Mouse (Mus musculus) gastrocnemius, postnatal 14 days (tissue): ENCODE results near the gene Tbc1d22a. TPM values are rescaled to one million over a fixed set of nuclear protein-coding genes. Genes with fewer than 3 reads are reported as not detected.

Experiments used
- DNase-seq: peaks from one replicate; pipeline ENCODE4 v3.0.0; 2021; ENCODE audit warnings: mixed read lengths
- intact Hi-C: fragments of 180-260 bp; cut with DNase I; formaldehyde crosslinking; loops from one replicate; pipeline ENCODE4 v1.15.1; 2025; ENCODE audit warnings: low total_unique reads
- total RNA-seq, 2 experiments: library from RNA; stranded (reverse); gene quantifications; 2 replicates each; pipeline ENCODE4 v1.2.3; 2021

The Tbc1d22a gene
- total RNA-seq, 2 experiments from 2014 or later = 10.4 to 11.9 TPM

DNA sequence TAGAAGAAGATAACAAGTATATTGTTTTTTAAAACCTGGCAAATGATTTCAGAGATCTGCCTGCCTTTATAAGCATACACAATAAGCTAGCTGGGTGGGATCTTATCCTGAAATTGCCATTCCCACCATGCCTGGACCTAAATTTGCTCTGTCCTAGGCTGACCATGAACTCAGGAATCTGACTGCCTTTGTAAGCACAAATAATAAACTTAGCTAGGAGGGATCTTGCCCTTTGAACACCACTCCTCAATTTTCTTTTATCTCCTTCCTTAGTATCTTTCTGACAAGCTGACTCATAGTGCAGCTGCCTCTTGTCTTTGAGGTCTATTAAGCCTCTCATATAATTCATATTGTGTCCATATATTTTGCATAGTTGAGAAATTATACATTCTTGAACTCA, 253.8 kb downstream of the Tbc1d22a start:
- no peak for DNase-seq
- intact Hi-C loops = no loop called here

DNA sequence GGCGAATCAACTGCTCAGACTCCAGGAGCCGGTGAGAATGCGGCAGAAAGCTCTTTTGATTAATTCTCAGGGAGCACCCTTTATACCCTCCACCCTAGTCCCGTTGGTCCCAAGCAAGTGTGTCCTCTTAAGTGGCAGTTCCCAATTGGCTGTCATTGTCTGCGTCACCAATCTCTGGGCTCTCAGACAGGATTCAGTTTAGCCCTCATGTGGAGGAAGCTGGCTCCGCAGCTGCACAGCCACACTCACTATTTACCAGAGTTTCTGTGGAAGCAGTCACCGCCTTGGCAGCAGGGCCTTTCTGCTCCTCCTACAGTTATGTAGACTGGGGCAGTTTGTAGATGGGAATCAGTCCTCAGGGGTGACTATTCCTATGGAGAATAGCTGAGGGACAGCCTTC, 256.9 kb downstream of the Tbc1d22a start:
- DNase-seq = no peak
- intact Hi-C loops = no loop called here

- intact Hi-C loops = no loop called here
- no peak for DNase-seq
These were observed 259.2 kb downstream of the Tbc1d22a start for GRCm38 (mm10) chr15:86473473-86473872.

DNA sequence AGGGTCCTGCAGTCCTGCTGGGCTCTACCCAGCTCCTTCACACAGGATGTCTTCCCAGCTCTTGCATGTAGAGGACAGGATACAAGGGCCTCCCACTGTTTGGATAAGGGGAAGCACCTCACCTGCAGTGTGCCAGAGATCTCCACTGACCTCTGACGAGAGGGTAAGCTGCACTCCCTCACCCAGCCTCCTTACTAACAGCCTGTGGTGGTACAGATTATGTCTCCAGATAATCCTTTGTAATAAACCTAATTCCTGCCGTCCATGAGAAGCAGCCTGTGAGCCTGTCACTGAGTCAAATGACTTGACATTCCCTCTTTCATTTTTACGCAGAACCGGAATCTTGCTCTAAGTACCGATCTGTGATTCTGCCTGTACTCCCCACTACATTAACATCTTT, 260.7 kb downstream of the Tbc1d22a start:
- no peak for DNase-seq
- intact Hi-C loops = no loop called here

DNA sequence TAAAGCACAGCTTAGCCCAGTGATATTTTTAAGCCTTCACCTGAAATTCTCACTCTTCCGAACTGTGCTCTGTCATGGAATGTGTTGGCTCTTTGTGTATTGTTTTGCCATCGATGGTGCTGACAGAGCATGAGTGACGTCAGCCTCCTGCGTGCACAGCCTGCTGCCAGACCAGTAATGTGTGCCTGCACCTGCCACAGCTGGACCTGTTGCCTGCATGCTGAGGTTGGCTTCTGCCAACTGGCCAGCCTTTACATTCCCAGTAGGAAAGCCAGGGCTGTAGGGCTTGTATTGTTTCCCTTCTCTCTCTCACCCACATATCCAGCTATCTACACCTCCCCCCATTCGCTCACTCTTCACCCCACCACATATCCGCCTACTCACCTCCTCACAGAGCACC, 262.2 kb downstream of the Tbc1d22a start:
- intact Hi-C loops = no loop called here
- no peak for DNase-seq

DNA sequence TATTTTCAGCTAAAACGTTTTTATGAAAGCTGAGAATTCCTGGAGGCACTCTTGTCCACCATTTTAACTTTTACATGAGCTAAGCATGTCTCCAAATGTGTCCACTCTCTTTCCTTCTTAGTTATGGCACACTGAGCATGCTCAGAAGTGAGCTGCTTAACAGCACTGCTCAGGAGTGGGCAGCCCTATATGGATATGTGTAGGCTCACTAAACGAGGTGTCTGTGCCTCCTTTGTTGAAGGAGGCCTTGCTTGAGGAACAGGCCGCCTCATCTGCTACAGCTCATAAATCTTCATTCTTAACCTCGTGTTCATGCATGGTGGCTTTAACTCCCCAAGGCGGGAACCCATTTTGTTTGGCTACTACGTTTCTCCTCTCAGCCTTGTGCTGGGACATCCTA, 262.8 kb downstream of the Tbc1d22a start:
- intact Hi-C loops = no loop called here

GRCm38 (mm10) chr15:86477471-86477992, 263.3 kb downstream of the Tbc1d22a start:
- DNase-seq = no peak
- intact Hi-C loops = no loop called here

More for the DNA sequence above, 262.8 kb downstream of the Tbc1d22a start:
- no peak for DNase-seq

GRCm38 (mm10) chr15:86478685-86479502, 264.6 kb downstream of the Tbc1d22a start:
- intact Hi-C loops = no loop called here
- peak; percentile 22 for DNase-seq

DNA sequence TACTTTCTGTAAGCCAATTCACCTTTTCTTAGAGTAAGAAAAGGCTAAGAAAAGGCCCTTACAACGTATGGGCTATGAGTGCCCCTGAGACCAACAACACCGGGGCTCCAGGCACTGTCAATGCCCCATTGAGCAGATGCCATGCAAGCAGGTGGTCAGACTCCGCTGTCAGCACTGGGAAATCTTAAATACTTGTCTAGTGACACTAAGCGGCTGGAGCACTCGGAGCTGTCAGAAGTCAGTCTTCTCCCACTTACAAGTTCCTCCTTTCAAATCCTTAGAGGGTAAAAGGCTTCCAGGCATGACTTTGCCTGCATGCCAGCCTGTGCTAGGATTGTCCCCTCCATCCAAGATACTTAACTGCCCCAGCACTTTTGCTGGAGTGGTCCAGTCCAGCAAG, 268.1 kb downstream of the Tbc1d22a start:
- DNase-seq = no peak
- intact Hi-C loops = no loop called here

GRCm38 (mm10) chr15:86485815-86486214, 271.6 kb downstream of the Tbc1d22a start:
- intact Hi-C loops = no loop called here
- DNase-seq = no peak

DNA sequence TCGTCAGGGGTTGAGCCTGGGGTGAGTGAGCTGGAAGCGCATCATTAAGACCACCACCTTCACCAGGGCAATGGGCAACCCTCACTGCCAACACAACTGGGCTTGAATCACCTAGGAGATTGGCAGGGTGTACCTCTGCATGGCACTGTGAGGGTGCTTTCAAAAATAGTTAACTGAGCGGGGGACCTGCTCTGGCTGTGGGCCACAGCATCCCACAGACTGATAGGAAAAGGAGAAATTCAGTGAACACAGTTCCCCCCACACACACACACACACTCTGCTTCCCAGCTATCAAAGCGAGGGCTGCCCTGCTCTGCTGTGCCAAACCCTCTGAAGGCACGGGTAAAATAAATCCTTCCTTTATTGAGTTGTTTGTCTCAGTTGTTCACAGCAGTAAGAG, 273.1 kb downstream of the Tbc1d22a start:
- intact Hi-C loops = no loop called here
- no peak for DNase-seq

- no peak for DNase-seq
- intact Hi-C loops = no loop called here
These were observed 277.3 kb downstream of the Tbc1d22a start for GRCm38 (mm10) chr15:86491434-86492099.

GRCm38 (mm10) chr15:86492636-86493035, 278.4 kb downstream of the Tbc1d22a start:
- intact Hi-C loops = no loop called here

GRCm38 (mm10) chr15:86496209-86496608, 281.9 kb downstream of the Tbc1d22a start:
- no peak for DNase-seq
- intact Hi-C loops = no loop called here

More at GRCm38 (mm10) chr15:86492636-86493035, 278.4 kb downstream of the Tbc1d22a start:
- peak; percentile 19 for DNase-seq

GRCm38 (mm10) chr15:86496646-86497045, 282.4 kb downstream of the Tbc1d22a start:
- no peak for DNase-seq
- intact Hi-C loops = no loop called here

- intact Hi-C loops = no loop called here
- no peak for DNase-seq
These were observed 286.3 kb downstream of the Tbc1d22a start for GRCm38 (mm10) chr15:86500536-86500935.

DNA sequence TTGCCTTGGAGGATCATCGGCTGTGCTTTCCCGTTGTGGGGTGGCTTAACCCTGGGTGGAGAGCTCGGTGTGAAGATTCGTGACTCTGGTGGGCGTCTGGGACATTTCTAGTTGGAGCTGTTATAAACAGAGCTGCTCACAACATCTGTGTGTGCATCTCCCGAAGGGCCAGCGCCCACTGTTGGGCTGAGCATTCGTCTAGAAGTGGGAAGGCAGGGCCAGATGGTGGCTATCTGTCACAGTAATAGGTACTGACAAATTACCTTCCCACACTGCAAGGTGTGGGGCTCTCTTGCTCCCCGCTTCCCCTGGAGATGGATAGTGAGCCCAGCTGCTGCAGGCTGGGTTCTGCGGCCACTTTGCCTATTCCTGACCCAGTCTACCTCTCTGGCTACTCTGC, 289.2 kb downstream of the Tbc1d22a start:
- no peak for DNase-seq
- intact Hi-C loops = no loop called here

DNA sequence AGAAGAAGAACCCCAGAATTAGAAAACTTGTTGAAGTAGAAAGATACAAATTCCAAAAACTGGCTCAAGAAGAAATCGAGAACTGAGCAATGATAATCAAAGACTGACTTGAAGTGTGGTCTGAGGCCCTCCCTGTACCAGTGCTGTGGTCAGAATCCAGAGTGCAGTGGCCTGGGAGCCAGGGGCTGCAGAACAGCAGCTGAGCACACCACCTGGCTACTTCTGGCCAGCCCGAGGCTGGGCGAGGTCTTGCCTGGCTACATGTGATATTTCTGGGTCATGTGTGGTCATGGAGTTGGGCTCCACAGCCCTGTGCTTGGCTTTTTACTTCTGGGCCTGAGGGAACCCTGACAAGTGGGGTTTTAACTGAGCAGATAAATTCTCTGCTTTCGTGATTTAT, 292.4 kb downstream of the Tbc1d22a start:
- intact Hi-C loops = no loop called here
- no peak for DNase-seq

GRCm38 (mm10) chr15:86507546-86507945, 293.3 kb downstream of the Tbc1d22a start:
- intact Hi-C loops = no loop called here
- no peak for DNase-seq

DNA sequence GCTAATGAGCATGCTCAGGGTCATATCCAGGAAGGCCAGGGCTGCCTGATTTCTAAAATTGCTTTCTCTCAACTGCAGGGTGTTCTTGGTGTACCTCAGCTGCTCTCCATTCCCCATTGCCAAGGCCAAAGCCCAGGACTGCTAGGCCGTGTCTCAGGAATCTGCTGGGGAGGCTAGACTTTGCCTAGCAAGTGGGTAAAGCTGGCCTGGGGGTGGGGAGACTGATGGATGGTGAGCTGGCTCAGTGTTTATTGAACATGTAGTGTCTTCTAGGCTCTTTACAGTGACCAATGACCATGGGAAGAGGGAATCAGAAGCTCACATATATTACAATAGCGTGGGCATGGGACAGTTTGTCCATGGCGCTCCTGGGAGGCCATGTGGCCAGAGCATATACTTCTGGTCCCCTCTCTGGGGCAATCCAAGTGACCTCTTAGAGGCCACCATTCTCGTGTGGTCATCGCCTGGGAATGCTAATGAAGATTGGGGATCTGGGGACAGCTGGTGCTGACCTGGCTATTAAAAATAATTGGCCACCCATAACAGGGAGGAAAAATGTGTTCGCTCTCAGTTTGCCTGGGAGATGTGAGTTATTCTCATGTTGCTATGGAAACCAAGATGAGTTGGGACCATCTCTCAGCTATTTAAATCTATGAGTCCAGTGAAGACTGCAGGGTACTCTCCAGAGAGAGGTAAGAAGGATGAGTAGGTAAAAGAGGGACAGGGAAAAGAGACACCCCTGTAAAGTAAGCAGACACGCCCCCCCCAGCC, 294.3 kb downstream of the Tbc1d22a start:
- no peak for DNase-seq
- intact Hi-C loops = no loop called here
